Mouse (Mus musculus) right cerebral cortex, postnatal 25 days (tissue): ENCODE measurements around the gene Notum.
"Not testable (repeated sequence)": the region's sequence is repeated elsewhere in the genome, so short reads cannot be mapped to it uniquely, and the experiment has no call there.

ENCODE experiments used
- DNase-seq: peaks from one replicate; pipeline ENCODE4 v3.0.0; 2022

Notum gene

DNA sequence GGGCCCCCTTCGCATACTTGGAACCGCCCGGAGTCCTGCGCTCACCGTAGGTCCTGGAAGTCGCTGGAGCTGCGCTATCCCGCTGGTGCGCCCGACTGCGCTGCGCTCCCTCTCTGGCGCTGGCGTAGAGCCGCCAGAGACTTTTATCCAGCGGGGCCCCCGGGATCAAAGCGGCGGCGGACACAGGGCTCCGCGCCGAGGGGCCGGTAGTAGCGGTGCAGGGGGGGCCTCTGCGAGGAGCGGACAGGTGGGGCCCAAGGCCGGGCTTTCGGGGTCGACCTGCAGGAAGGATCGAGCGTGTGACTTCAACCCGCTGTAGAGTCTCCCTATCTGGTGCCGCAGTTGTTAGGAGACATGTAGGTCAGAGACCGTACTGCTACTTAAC lies at the start of gene Notum:
TSS of gene Notum (minus strand) at position 100 of the 385 bp plus-strand sequence.
- no peak for DNase-seq

DNA sequence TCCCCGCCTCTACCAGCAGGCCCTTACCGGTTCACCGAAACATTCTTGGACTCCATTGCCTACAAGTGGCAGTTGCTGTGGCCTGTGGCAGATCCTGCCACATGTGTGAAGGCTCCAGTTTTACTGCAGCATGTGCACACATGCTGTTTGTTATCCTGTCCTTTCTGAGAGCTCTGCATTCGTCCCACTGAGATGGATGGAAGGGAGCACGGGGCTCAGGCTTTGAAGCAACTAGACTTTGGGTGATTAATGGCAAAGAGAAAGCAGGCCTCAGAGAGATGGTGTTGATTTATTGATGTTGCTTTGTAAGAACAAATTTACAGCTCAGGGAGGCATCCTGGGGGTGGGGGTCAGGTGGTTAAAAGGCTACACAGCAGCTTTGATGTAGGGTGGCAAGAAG lies 49.7 kb upstream of the Notum start:
- DNase-seq, result no peak

GRCm38 (mm10) chr11:120709551-120709950 lies 48.6 kb upstream of the Notum start:
- no peak for DNase-seq

DNA sequence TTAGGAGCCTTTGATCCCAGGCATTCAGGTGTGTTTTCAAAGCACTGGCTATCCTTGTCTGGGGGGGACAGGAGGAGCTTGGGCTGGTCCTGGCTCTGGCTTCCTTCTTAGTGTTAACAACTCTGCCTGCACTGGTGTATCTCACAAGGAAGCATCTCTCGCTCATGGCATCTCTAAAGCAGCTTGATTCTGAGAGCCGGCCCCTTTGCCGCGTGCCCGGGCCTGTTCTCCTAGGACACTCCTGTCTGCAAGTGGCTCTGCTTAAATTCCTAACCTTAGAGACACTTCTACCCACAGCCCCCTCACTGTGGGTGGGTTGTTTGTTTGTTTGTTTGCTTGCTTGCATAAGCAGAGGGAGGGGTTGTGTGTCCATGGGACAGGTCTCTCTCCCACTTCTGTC lies 47.0 kb upstream of the Notum start:
- DNase-seq, result no peak

- no peak for DNase-seq
Measured at GRCm38 (mm10) chr11:120707225-120707624, 46.2 kb upstream of the Notum start.

- DNase-seq, result no peak
Measured at GRCm38 (mm10) chr11:120706120-120706519, 45.1 kb upstream of the Notum start.

GRCm38 (mm10) chr11:120704486-120705325 lies 43.7 kb upstream of the Notum start:
- no peak for DNase-seq

DNA sequence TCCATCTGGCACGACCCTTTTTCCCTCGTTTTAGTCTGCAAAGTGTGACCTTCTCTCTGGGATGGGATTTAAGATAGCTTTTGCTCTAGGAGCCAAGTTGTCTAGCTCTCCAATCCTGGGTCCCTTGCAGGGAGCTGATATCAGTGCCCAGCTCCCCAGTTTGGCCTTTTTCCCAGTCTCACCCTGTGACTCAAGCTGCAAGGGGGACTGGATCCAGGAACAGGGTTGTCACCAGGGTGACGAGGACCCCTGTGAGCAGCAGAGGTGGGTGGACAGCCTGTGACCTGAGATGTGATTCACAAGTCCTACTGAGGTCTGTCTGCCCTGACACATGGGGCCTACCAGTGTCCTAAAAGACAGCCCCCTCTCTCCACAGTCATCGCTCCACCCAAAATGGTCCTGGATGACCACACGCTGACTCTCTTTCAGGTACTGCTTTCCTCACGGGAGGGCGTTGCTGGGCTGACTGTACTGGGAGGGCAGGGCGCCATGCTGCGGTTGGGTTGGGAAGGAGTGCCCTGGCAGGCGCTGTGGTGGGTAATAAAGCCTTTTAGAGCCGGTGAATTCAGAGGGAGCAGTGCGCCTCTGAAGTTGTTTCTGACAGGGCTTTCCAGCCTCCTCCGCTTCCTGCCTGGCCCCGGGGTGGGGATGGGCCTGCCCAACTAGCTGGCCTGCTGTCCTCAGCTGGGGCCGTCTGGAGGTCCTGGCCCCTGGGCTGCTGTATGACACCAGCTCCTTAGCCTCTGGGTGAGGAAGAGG lies 42.9 kb upstream of the Notum start:
- DNase-seq, result no peak

GRCm38 (mm10) chr11:120697741-120698140 lies 36.8 kb upstream of the Notum start:
- DNase-seq, result no peak

- DNase-seq, result no peak
Measured at GRCm38 (mm10) chr11:120696568-120696967, 35.6 kb upstream of the Notum start.

- DNase-seq, result no peak
Measured at GRCm38 (mm10) chr11:120695641-120696040, 34.7 kb upstream of the Notum start.

GRCm38 (mm10) chr11:120695184-120695583 lies 34.2 kb upstream of the Notum start:
- no peak for DNase-seq

GRCm38 (mm10) chr11:120693461-120693860 lies 32.5 kb upstream of the Notum start:
- DNase-seq, result no peak

DNA sequence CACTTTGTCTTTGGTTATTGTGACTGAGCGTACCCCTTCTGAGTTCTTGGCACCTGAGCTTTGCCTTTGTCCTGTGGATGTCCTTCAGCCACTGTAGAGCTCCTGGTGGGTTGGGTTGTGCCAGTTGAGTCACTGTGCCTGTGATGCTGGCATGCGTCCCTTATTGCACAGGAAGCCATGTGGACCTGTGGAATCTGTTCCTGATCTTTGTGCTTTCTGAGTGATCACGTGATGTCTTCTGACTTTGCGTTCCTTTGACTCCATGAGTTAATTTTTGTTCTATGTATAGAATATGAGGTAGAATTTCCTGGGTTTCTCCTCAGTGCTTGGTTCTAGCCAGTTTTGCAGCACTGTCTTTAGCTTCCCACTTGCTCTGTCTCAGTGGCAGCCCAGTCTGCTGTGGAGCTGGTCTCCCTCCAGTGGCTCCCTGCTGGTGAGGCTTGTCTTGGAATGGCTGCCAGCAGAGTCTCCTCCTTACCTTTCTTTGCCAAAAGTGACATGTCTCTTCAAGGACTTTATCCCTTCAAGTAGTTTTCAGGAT lies 31.6 kb upstream of the Notum start:
- DNase-seq, result peak; percentile 28

DNA sequence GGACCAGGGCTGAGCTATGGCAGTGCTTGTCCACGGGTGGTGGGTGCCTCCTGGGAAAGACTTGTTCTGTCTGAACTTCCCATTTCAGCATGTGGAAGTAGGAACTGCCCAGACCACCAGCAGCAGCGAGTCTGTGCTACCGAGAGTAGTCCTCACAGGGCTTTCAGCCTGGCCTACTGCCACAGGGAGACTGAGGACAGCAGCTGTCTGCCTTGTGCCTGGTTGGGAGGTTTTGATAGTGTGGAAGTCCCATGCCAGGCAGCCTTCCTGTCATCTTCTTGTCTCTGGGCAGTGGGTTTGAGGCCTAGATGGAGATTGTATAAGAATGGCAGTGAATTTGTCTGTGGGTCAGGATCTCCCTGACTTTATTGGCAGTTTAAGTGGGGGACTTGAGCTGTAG lies 28.4 kb upstream of the Notum start:
- no peak for DNase-seq

DNA sequence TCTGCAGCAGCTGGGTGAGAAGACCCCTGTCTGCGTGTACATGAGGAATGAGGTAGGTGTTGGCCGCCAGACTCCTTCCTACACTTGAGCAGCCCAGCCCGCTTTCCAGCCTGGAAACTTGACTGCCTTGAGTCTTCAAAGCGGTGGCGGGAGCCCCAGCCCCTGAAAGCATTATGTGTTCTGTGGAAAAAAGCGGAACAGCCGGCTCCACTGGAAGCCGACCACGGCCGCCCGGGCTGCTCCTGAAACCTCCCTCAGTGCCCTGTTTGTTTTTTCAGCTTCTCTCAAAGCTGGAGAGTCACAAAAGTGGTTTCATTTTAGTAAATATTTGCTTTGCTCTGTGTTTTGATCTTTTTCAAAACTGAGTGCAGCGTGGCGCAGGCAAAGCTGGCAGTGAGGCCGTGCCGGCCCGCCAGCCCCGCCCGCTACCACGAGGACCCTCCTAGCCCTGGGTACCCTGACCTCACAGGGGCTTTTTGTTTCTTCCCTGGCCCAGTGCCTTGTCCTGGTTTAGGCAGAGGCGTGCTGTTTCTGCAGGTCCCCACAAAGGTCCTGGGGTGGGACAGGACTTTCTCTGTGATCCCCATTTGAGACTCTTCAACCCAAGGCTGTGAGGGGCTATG lies 25.8 kb upstream of the Notum start:
- no peak for DNase-seq

DNA sequence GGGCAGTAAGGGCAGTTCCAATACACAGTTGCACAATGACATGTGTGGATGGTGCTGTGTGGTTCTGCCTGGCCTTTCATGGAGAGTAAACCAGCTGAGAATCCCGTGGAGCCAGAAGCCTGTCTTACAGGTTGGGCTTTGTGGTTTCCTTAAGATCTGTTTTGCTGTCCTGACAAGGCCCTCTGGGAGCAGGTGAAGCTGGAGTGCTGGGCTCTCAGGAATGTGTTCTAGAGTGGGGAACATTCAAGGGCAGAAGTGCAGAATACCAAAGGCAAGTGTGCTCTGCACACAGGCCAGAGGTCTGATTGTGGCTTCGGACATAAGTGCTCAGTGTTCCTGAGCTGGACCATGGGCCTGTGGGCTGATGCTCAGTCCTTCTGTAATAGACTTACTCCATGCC lies 23.7 kb upstream of the Notum start:
- no peak for DNase-seq

- DNase-seq, result no peak
Measured at GRCm38 (mm10) chr11:120684086-120684485, 23.1 kb upstream of the Notum start.

DNA sequence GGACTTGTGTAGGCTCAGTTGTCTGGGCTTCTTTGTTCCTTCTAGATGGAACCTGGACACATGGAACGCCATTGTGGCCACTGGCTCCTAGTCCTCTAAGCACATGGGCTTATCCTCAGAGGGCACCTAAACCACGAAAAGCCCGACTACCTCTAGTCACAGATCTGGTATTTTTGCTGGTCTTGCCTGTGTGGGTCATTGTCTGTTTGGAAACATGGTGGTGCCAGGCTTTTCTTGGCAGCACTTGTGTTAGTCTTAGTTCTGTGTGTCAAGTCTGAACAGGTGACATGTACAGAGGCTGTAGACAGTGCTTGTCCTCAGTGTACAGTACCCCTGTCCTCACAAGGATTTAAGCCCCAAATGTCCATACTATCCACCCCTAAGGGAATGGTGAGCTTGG lies 22.6 kb upstream of the Notum start:
- no peak for DNase-seq

- no peak for DNase-seq
Measured at GRCm38 (mm10) chr11:120682683-120683082, 21.7 kb upstream of the Notum start.

DNA sequence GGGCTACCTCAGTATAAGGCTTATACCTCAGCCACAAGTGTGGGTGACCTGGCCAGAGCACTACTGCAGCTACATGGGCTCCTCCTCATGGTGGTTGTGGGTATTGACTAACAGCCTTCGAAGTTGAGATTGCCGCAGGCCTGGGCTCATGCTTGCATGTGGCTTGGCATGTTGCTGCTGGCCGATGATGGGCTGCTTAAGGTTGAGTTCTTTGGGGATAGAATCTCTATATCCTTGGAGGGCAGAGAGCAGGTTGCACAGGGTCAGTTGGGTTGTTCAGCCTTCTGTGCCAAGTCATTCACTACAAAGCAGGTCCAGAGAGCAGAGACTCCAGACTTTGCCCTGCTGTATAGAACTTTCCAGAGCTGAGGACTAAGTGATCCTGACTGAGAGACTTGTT lies 18.9 kb upstream of the Notum start:
- DNase-seq, result no peak

GRCm38 (mm10) chr11:120676951-120677350 lies 16.0 kb upstream of the Notum start:
- DNase-seq, result no peak

GRCm38 (mm10) chr11:120675875-120676274 lies 14.9 kb upstream of the Notum start:
- DNase-seq, result not testable (repeated sequence)
